Mouse (Mus musculus) lung, adult 10 weeks (tissue): ENCODE results near the gene Gm3055. TPM values are rescaled to one million over a fixed set of nuclear protein-coding genes. Genes with fewer than 3 reads are reported as not detected.

Experiments
- polyA plus RNA-seq: library from polyadenylated mRNA; stranded (reverse); fragments of 350-450 nt; fragmentation: Illumina TruSeq; extraction: RNeasy Lipid Tissue Mini Kit (QIAGEN cat#74804); gene quantifications from one replicate; pipeline ENCODE4 v1.2.3, GENCODE M21; 2014; ENCODE audit warnings: low read depth, low replicate concordance; ENCODE audit not compliant: insufficient read depth

Gm3055 gene
- 2.0 TPM for polyA plus RNA-seq

DNA sequence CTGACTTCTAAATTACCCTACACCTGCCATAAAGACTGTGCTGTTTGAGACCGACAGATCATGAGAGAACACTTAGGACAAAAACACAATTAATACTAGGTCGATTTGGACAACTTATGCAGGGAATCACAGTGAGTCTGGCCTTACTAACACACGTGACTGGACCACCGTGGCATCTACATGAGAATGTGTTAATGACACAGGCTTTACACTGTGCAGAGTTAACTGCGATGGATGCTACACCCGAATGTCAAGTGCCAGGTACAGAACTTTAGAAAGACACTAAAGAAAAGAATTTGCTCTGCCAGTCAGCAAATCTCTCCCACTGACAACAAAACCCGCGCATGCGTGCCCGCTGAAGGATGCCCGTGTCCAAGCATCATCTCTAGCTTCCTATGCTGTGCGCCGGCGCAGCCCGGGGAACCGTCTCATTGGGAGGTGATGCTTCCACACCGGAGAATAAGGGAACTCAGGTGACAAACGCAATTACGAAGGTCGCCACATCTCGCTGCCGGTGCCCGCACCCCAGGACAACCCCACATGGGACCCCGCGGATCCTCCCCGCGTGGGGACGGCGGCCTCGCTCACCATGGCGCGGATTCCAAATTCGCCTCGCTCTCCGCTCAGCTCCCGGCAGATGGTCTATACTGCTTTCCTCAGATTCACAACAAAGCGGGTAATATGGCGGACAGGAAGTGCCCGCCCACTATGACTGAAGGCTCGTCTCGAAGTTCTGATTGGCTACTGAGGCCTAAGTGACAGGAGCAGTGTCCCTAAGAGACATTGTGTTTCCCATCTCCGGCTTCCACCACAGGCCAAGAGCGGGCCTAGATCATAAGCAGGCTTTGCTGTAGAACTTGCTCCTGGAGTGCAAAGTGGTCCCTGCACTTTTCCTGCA, at the start of gene Gm3055:
Gm3055 (minus strand) TSS at position 656 of the 898 bp plus-strand sequence.

DNA sequence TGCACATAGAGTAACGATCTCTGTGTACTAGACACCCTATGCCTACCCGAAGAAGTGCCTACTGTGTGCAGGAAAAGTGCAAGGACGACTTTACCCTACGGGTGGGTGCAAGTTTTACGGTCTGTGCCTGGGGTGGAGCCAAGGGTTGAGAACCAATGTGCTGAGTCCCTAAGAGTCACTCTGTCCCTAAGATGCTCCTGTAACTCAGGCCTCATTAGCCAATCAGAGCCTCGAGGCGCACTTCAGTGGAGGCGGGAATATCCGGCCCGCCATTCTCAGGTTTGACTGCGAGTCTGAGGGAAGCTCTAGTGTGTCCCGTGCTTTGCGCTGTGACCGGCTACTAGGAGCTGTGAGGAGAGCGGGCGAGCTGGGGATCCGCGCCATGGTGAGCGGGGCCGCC, 40.9 kb upstream of the Gm3055 start, which contains the start of gene Gm4767:
Gm4767 (plus strand) TSS at position 288 of the 400 bp plus-strand sequence.

DNA sequence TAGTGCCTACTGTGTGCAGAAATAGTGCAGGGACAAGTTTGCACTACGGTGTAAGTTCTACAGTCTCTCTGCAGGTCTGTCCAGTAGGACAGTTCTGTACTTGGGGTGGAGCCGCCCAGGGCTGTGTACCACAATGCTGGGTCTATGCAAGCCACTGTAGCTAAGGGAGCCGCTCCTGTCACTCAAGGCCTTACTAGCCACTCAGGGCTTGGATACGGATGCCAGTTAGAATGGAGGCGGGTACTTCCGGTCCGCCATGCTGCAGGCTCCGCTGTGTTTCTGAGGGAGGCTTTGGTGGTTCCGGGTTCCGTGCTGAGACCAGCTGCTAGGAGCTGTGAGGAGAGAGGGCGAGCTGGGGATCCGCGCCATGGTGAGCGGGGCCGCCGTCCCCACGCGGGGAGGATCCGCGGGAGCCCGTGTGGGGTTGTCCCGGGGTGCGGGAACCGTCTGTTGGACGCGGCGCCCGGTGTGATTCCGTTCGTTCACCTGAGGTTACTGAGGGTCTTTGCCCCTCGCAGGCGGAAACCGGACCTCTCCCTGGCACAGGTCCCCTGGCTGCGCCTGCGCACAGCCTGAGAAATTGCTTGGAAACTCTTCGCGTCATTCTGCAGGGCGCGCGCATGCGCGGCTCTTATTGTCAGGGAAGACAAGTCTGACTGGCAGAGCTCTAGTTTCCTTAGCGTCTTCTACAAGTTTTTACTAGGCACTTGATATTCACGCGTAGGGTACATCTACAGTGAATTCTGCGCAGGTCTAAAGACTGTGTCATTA, 66.2 kb downstream of the Gm3055 start, which contains the start of gene Zfp433:
Zfp433 (plus strand) TSS at position 295 of the 771 bp plus-strand sequence.

Other genes with a start within 250 kb of the Gm3055 start
- 5.9 TPM for gene Gna15, start 246.9 kb downstream of the Gm3055 start, polyA plus RNA-seq
- gene Gna11, start 226.0 kb downstream of the Gm3055 start, polyA plus RNA-seq = 35.8 TPM
- gene Aes, start 211.7 kb downstream of the Gm3055 start, polyA plus RNA-seq = 414 TPM
- gene Tle2, start 196.6 kb downstream of the Gm3055 start, polyA plus RNA-seq = 19.7 TPM
- gene Tle6, start 170.1 kb downstream of the Gm3055 start, polyA plus RNA-seq = 12.4 TPM
- gene BC025920, start 164.9 kb downstream of the Gm3055 start, polyA plus RNA-seq = 0.50 TPM
- 5.9 TPM for gene Sirt6, start 143.4 kb downstream of the Gm3055 start, polyA plus RNA-seq
- gene Ankrd24, start 142.6 kb downstream of the Gm3055 start, polyA plus RNA-seq = 8.1 TPM
- gene Gm10778, start 122.1 kb downstream of the Gm3055 start, polyA plus RNA-seq = 2.7 TPM
- gene Zfp433, start 66.3 kb downstream of the Gm3055 start, polyA plus RNA-seq = 5.8 TPM
- 0.68 TPM for gene Gm4767, start 41.0 kb upstream of the Gm3055 start, polyA plus RNA-seq
- gene Gm32687, start 92.8 kb upstream of the Gm3055 start, polyA plus RNA-seq = 1.8 TPM
- gene Zfp781, start 159.3 kb upstream of the Gm3055 start, polyA plus RNA-seq = 1.3 TPM